In the genomic region with DNA sequence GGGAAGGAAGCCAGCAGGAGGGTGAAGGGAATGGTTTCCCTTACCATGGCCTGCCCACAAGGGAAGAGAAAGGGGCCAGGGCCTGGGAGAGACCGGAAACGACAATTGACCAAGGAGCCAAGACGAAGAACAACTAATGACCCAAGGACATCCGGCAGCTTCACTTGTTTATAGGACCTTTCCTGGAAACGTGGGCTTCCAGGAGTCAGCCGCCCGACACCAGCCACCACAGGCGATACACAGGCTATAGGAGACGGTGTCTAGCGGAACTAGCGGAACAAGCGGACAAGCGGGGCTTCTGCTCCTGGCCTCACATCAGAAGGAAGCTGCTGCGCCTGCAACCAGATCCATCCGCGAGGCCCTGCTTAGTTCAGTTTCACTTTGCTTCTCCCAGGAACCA, we compare ENCODE assay signal across 9 mouse cellular contexts. TPM values are rescaled to one million over a fixed set of nuclear protein-coding genes. Genes with fewer than 3 reads are reported as not detected.
DNase-seq lines count a peak whose midpoint lies in the region; ATAC-seq and TF ChIP-seq lines count a peak whose summit lies in the region.
"Had no signal": no experiment of that assay in that cellular context is flagged by ENCODE, and none has a peak within 500 bp of the region (broad histone marks: within the 10 kb centered on the region; RNA-seq: fewer than 3 reads in every experiment).

No protein-coding gene starts in this region.

- peaks cover 66% of the 10 kb centered on the region for H3K36me3 ChIP-seq in forebrain, embryonic 10.5 days (replicated peaks)
- 0 out of 2 replicates have a peak, but pooled peaks cover 4% of the 10 kb centered on the region for H3K36me3 ChIP-seq in forebrain, embryonic 16.5 days (ENCODE audit: control insufficient read depth, insufficient read depth)
- H3K36me3 ChIP-seq in embryonic facial prominence, embryonic 12.5 days = peaks cover 39% of the 10 kb centered on the region
- H3K36me3 ChIP-seq in hindbrain, embryonic 16.5 days (ENCODE audit: control insufficient read depth, insufficient read depth, low read length) = 0 out of 2 replicates have a peak, but pooled peaks cover 5% of the 10 kb centered on the region
- peaks cover 49% of the 10 kb centered on the region for H3K36me3 ChIP-seq in liver, embryonic 12.5 days
- peaks cover 11% of the 10 kb centered on the region for H3K36me3 ChIP-seq in small intestine, adult 2 months (ENCODE audit: control insufficient read depth, insufficient read depth, low read length)

- H3K4me1 ChIP-seq in forebrain, embryonic 10.5 days = peaks cover 52% of the 10 kb centered on the region
- peaks cover 38% of the 10 kb centered on the region for H3K4me1 ChIP-seq in forebrain, embryonic 16.5 days (replicated peaks; ENCODE audit: control insufficient read depth, insufficient read depth, low read length)
- H3K4me1 ChIP-seq in embryonic facial prominence, embryonic 12.5 days = peaks cover 28% of the 10 kb centered on the region
- H3K4me1 ChIP-seq in hindbrain, embryonic 16.5 days (ENCODE audit: control insufficient read depth, insufficient read depth, low read depth, low read length) = peaks cover 34% of the 10 kb centered on the region
- peaks cover 60% of the 10 kb centered on the region for H3K4me1 ChIP-seq in liver, embryonic 12.5 days
- H3K4me1 ChIP-seq in small intestine, adult 2 months (ENCODE audit: control insufficient read depth, insufficient read depth, insufficient read length, low read length) = peaks cover 18% of the 10 kb centered on the region

- H3K27ac ChIP-seq in forebrain, embryonic 10.5 days = no peak overlapping the region
- no peak overlapping the region for H3K27ac ChIP-seq in forebrain, embryonic 16.5 days (ENCODE audit: low read length)
- H3K27ac ChIP-seq in embryonic facial prominence, embryonic 12.5 days = peak overlapping the region; percentile 4; the same call in 1 of the 2 replicates
- H3K27ac ChIP-seq in hindbrain, embryonic 16.5 days (ENCODE audit: low read depth, low read length) = no peak overlapping the region; the same call in 1 of the 2 replicates
- peak overlapping the region; percentile 95 for H3K27ac ChIP-seq in liver, embryonic 12.5 days
- peak overlapping the region; percentile 89; the same call in 1 of the 2 replicates for H3K27ac ChIP-seq in small intestine, adult 2 months (ENCODE audit: insufficient read depth, low read depth, low read length)

- intact Hi-C loops in left cerebral cortex, postnatal 14 days (cut with DNase I) = no loop called here

- no peak overlapping the region for H3K4me2 ChIP-seq in forebrain, embryonic 16.5 days (ENCODE audit: low read length)
- H3K4me2 ChIP-seq in embryonic facial prominence, embryonic 12.5 days (replicated peaks) = peak overlapping the region; percentile 75
- H3K4me2 ChIP-seq in hindbrain, embryonic 16.5 days (ENCODE audit: low read length) = peak overlapping the region; percentile 5; the same call in 1 of the 2 replicates
- peak overlapping the region; percentile 96 for H3K4me2 ChIP-seq in liver, embryonic 12.5 days

- no peaks in the 10 kb centered on the region for H3K27me3 ChIP-seq in forebrain, embryonic 10.5 days (ENCODE audit: poor library complexity, severe bottlenecking)
- H3K27me3 ChIP-seq in forebrain, embryonic 16.5 days (replicated peaks; ENCODE audit: control insufficient read depth, insufficient read depth, low read length) = no peaks in the 10 kb centered on the region
- H3K27me3 ChIP-seq in embryonic facial prominence, embryonic 12.5 days = no peaks in the 10 kb centered on the region
- no peaks in the 10 kb centered on the region for H3K27me3 ChIP-seq in hindbrain, embryonic 16.5 days (replicated peaks; ENCODE audit: control insufficient read depth, insufficient read depth, low read length)
- H3K27me3 ChIP-seq in liver, embryonic 12.5 days (replicated peaks) = no peaks in the 10 kb centered on the region
- no peaks in the 10 kb centered on the region for H3K27me3 ChIP-seq in small intestine, adult 2 months (ENCODE audit: control insufficient read depth, insufficient read depth, low read length)
- H3K27me3 ChIP-seq: CH12.LX had no signal

- DNase-seq in forebrain, embryonic 10.5 days (ENCODE audit: extremely low spot score, low spot score) = peak; percentile 35
- no peak for DNase-seq in left cerebral cortex, postnatal 14 days (ENCODE audit: low spot score in 2 of 2)
- no peak for DNase-seq in layer of hippocampus, postnatal 14 days (ENCODE audit: low spot score in 2 of 2)

- H3K9me3 ChIP-seq in forebrain, embryonic 10.5 days = peaks cover 12% of the 10 kb centered on the region
- H3K9me3 ChIP-seq in forebrain, embryonic 16.5 days (ENCODE audit: control insufficient read depth, low read length) = no peaks in the 10 kb centered on the region; the same call in 1 of the 2 replicates
- no peaks in the 10 kb centered on the region for H3K9me3 ChIP-seq in embryonic facial prominence, embryonic 12.5 days
- H3K9me3 ChIP-seq in hindbrain, embryonic 16.5 days (ENCODE audit: control insufficient read depth, low read length) = no peaks in the 10 kb centered on the region
- H3K9me3 ChIP-seq in liver, embryonic 12.5 days (replicated peaks) = 0 out of 2 replicates have a peak, but pooled peaks cover 10% of the 10 kb centered on the region

- no peak overlapping the region for H3K4me3 ChIP-seq in forebrain, embryonic 10.5 days
- no peak overlapping the region for H3K4me3 ChIP-seq in forebrain, embryonic 16.5 days (replicated peaks; ENCODE audit: low read length)
- H3K4me3 ChIP-seq in embryonic facial prominence, embryonic 12.5 days = peak overlapping the region; percentile 9; the same call in 1 of the 2 replicates
- H3K4me3 ChIP-seq in hindbrain, embryonic 16.5 days (ENCODE audit: low read length) = no peak overlapping the region
- peak overlapping the region; percentile 73 for H3K4me3 ChIP-seq in liver, embryonic 12.5 days
- peak overlapping the region; percentile 31 for H3K4me3 ChIP-seq in small intestine, adult 2 months (ENCODE audit: low read depth, low read length)

- 0 out of 2 replicates have a peak, but pooled peaks have one; percentile 9 for TF ChIP-seq POLR2A in small intestine, adult 2 months (IDR thresholded peaks at IDR 0.05; ENCODE audit: low read depth, low read length)

- no peak for TF ChIP-seq CTCF in small intestine, adult 2 months (IDR thresholded peaks at IDR 0.05; ENCODE audit: extremely low read depth, insufficient read length, insufficient replicate concordance, low read depth, low read length)

- no peak for ATAC-seq in forebrain, embryonic 16.5 days
- ATAC-seq in embryonic facial prominence, embryonic 12.5 days (ENCODE audit: insufficient number of reproducible peaks, insufficient read depth, low FRiP score, low TSS enrichment) = no peak
- no peak for ATAC-seq in hindbrain, embryonic 16.5 days
- ATAC-seq in liver, embryonic 12.5 days = no peak

- 82% methylated on average over 16 of the region's 16 CpGs for WGBS in forebrain, embryonic 10.5 days
- 77% methylated on average over 16 of the region's 16 CpGs for WGBS in forebrain, embryonic 16.5 days
- 60% methylated on average over 16 of the region's 16 CpGs for WGBS in embryonic facial prominence, embryonic 12.5 days
- 73% methylated on average over 16 of the region's 16 CpGs for WGBS in hindbrain, embryonic 16.5 days
- WGBS in liver, embryonic 12.5 days (ENCODE audit: insufficient replicate concordance) = 36% methylated on average over 16 of the region's 16 CpGs
- WGBS in small intestine, adult 2 months = 52% methylated on average over 16 of the region's 16 CpGs

- H3K9ac ChIP-seq in forebrain, embryonic 16.5 days (replicated peaks; ENCODE audit: low read depth, low read length) = no peak overlapping the region
- H3K9ac ChIP-seq in embryonic facial prominence, embryonic 12.5 days = peak overlapping the region; percentile 4; the same call in 1 of the 2 replicates
- no peak overlapping the region for H3K9ac ChIP-seq in hindbrain, embryonic 16.5 days (ENCODE audit: low read depth, low read length)
- H3K9ac ChIP-seq in liver, embryonic 12.5 days = peak overlapping the region; percentile 84

RNA-seq across cellular contexts. Expression of gene Cdc42ep4, which starts 4.6 kb away (rescaled TPM):
- polyA plus RNA-seq in forebrain, embryonic 10.5 days (2016; fragmentation: Nextera tagmentation; extraction: Ambion mirVana) = 107 TPM in 2 replicates
- polyA plus RNA-seq in forebrain, embryonic 16.5 days (2015; fragmentation: Nextera tagmentation; extraction: Ambion mirVana) = 99.9 and 100 TPM in 2 replicates
- polyA plus RNA-seq in embryonic facial prominence, embryonic 12.5 days (2016; fragmentation: Nextera tagmentation; extraction: Ambion mirVana) = 116 and 118 TPM in 2 replicates
- polyA plus RNA-seq in hindbrain, embryonic 16.5 days (2015; fragmentation: Nextera tagmentation; extraction: Ambion mirVana) = 72.2 and 80.1 TPM in 2 replicates
- polyA plus RNA-seq in liver, embryonic 12.5 days (2016; fragmentation: Nextera tagmentation; extraction: Ambion mirVana) = 21.1 and 21.9 TPM in 2 replicates
- 22.9 and 41.4 TPM in 2 replicates for polyA plus RNA-seq in small intestine, adult 2 months (2012; rRNA removed)
- 10 to 100 TPM; 35.4 to 43.3 TPM for total RNA-seq in left cerebral cortex, postnatal 14 days (2021)
- total RNA-seq in layer of hippocampus, postnatal 14 days (2021) = 10 to 100 TPM; 42.1 to 46.9 TPM

RNA-seq across cellular contexts. Expression of gene Cpsf4l, which starts 37.2 kb away (rescaled TPM):
- 0.28 and 0.40 TPM in 2 replicates for polyA plus RNA-seq in forebrain, embryonic 10.5 days (2016; fragmentation: Nextera tagmentation; extraction: Ambion mirVana)
- polyA plus RNA-seq in forebrain, embryonic 16.5 days (2015; fragmentation: Nextera tagmentation; extraction: Ambion mirVana) = 0.32 and 0.35 TPM in 2 replicates
- polyA plus RNA-seq in embryonic facial prominence, embryonic 12.5 days (2016; fragmentation: Nextera tagmentation; extraction: Ambion mirVana) = 0.37 TPM in 1 of 2 replicates, not detected in the other
- 0.19 and 0.26 TPM in 2 replicates for polyA plus RNA-seq in hindbrain, embryonic 16.5 days (2015; fragmentation: Nextera tagmentation; extraction: Ambion mirVana)
- polyA plus RNA-seq in liver, embryonic 12.5 days (2016; fragmentation: Nextera tagmentation; extraction: Ambion mirVana) = 0.20 TPM in 1 of 2 replicates, not detected in the other
- polyA plus RNA-seq in small intestine, adult 2 months (2012; rRNA removed) = not detected in 2 replicates
- total RNA-seq in left cerebral cortex, postnatal 14 days (2021) = under 1 TPM in 1 of 2 experiments, not detected in 1; 0.33 TPM
- total RNA-seq in layer of hippocampus, postnatal 14 days (2021) = not detected

Comparison
In these comparisons a context has a peak if more than half of its experiments do, and no peak if none do; other contexts are left out.
1. H3K27ac ChIP-seq: peak in embryonic facial prominence, embryonic 12.5 days (single experiment), liver, embryonic 12.5 days (single experiment) and small intestine, adult 2 months (single experiment); none in forebrain, embryonic 10.5 days (single experiment), forebrain, embryonic 16.5 days (single experiment) and hindbrain, embryonic 16.5 days (single experiment).
2. H3K4me3 ChIP-seq: peak in embryonic facial prominence, embryonic 12.5 days (single experiment), liver, embryonic 12.5 days (single experiment) and small intestine, adult 2 months (single experiment); none in forebrain, embryonic 10.5 days (single experiment), forebrain, embryonic 16.5 days (single experiment) and hindbrain, embryonic 16.5 days (single experiment).
3. H3K9ac ChIP-seq: peak in embryonic facial prominence, embryonic 12.5 days (single experiment) and liver, embryonic 12.5 days (single experiment); none in forebrain, embryonic 16.5 days (single experiment) and hindbrain, embryonic 16.5 days (single experiment).